Mouse (Mus musculus) liver, embryonic 14.5 days (tissue): Measurements from ENCODE around the gene Rnf113a1. TPM values are rescaled to one million over a fixed set of nuclear protein-coding genes. Genes with fewer than 3 reads are reported as not detected.
"Not testable (repeated sequence)": the region's sequence is repeated elsewhere in the genome, so short reads cannot be mapped to it uniquely, and the experiment has no call there.

ENCODE experiments used
- ATAC-seq: fragments of 200-750 bp; cut with Nextera tagmentation; 2 replicates; pipeline ENCODE4 v1.8.0; 2017; ENCODE audit warnings: moderate number of reproducible peaks, mild to moderate bottlenecking, moderate library complexity; ENCODE audit not compliant: insufficient read depth
- DNase-seq, 3 experiments: peaks; one replicate each; pipeline ENCODE4 v3.0.0-alpha.2; 2012 to 2013; ENCODE audit warnings: low read depth in 3 of 3, low spot score in 3 of 3
- H3K27ac ChIP-seq: fragments of 300-500 bp; sonication (generic); 2 replicates; pipeline ENCODE4 v1.5.1; 2014; ENCODE audit warnings: moderate library complexity, mild to moderate bottlenecking, control low read depth, inconsistent platforms
- H3K27me3 ChIP-seq: fragments of 300-500 bp; sonication (generic); 2 replicates; pipeline ENCODE4 v1.6.1; 2014; ENCODE audit warnings: mild to moderate bottlenecking, low read length, moderate library complexity; ENCODE audit not compliant: control insufficient read depth, insufficient read depth
- H3K36me3 ChIP-seq: fragments of 300-500 bp; sonication (generic); replicated peaks from 2 replicates; pipeline ENCODE4 v1.6.1; 2014; ENCODE audit warnings: low read depth; ENCODE audit not compliant: control insufficient read depth, insufficient read depth
- H3K4me1 ChIP-seq, 2 experiments: fragments of 200-500 bp in 1 of 2; fragments of 300-500 bp in 1 of 2; sonication (generic) in 1 of 2; replicated peaks; 2 replicates each; pipeline ENCODE4 v1.6.1; 2012 to 2014; ENCODE audit warnings: antibody characterized with exemption in 1 of 2, inconsistent platforms in 1 of 2, low read length in 1 of 2; ENCODE audit not compliant: control insufficient read depth in 2 of 2, insufficient read depth in 2 of 2
- H3K4me2 ChIP-seq: fragments of 300-500 bp; sonication (generic); 2 replicates; pipeline ENCODE4 v1.6.1; 2014; ENCODE audit warnings: low read depth, mild to moderate bottlenecking, control low read depth, moderate library complexity
- H3K4me3 ChIP-seq, 2 experiments: fragments of 200-500 bp in 1 of 2; fragments of 300-500 bp in 1 of 2; sonication (generic) in 1 of 2; 2 replicates each; pipeline ENCODE4 v1.5.1; 2012 to 2014; ENCODE audit warnings: low read depth in 2 of 2, low read length in 2 of 2, mild to moderate bottlenecking in 2 of 2, control low read depth in 1 of 2, inconsistent platforms in 1 of 2, moderate library complexity in 1 of 2; ENCODE audit not compliant: insufficient read depth in 1 of 2
- H3K9ac ChIP-seq: fragments of 300-500 bp; sonication (generic); replicated peaks from 2 replicates; pipeline ENCODE4 v1.6.1; 2014; ENCODE audit warnings: mild to moderate bottlenecking, control low read depth, moderate library complexity
- H3K9me3 ChIP-seq: fragments of 300-500 bp; sonication (generic); 2 replicates; pipeline ENCODE4 v1.6.1; 2016; ENCODE audit warnings: low read length, mixed read lengths; ENCODE audit not compliant: control insufficient read depth
- CTCF ChIP-seq: IDR thresholded peaks from 2 replicates; pipeline ENCODE4 v1.5.1; 2016; ENCODE audit warnings: antibody characterized with exemption, low read depth, control low read depth
- EP300 ChIP-seq: IDR thresholded peaks from 2 replicates; pipeline ENCODE4 v1.6.1; 2016; ENCODE audit warnings: antibody characterized with exemption, low read depth
- WGBS: fragments of 180-500 bp; shearing (Covaris S2); extraction: QIAGEN DNeasy Blood & Tissue Kit; methylation state at CpG from one replicate; pipeline ENCODE4 v1.1.7; 2014; ENCODE audit not compliant: insufficient replicate concordance; 5-methylcytosine and 5-hydroxymethylcytosine counted together
- polyA plus RNA-seq, 2 experiments: library from polyadenylated mRNA; depleted of rRNA in 1 of 2; stranded (reverse) in 1 of 2; unstranded in 1 of 2; fragments of >200 nt; fragmentation: Nextera tagmentation in 1 of 2; extraction: Ambion mirVana in 1 of 2; gene quantifications; 2 replicates each; pipeline versions ENCODE4 v1.2.1 to v1.2.3; 2012 to 2014

Gene Rnf113a1
- polyA plus RNA-seq, 2 experiments, result 1.7 to 2.3 TPM

DNA sequence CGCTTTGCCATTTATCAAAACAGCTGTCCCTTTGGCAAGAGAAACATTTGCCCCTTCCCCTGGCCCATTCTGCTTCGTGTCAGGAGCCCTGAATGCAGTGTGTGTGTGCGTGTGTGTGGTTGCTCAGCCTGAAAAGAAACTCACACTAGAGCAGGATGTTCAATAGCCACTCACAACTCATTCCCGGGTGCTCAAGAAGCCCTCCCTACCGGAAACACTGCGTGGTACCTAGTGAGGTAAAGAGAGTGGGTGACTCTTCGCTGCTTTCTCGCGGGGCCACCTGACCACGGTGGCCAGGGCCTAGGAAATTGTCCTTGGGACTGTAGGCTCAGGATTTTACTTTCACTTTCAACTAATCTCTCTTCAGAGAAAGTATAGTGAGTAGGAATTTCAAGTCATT lies 29.9 kb upstream of the Rnf113a1 start:
- Histone ChIP-seq H3K9me3 (no peaks in the 10 kb centered on the region), H3K36me3 (no peaks in the 10 kb centered on the region), H3K9ac (no peak overlapping the region), H3K4me3 (no peak overlapping the region), H3K27ac (no peak overlapping the region), H3K27me3 (no peaks in the 10 kb centered on the region), H3K4me1 (no peaks in the 10 kb centered on the region), H3K4me2 (no peak overlapping the region)
- 68% methylated on average over 10 of the region's 10 CpGs for WGBS
- ATAC-seq (no peak), DNase-seq (no peak)
- TF ChIP-seq EP300 (no peak), CTCF (no peak)

DNA sequence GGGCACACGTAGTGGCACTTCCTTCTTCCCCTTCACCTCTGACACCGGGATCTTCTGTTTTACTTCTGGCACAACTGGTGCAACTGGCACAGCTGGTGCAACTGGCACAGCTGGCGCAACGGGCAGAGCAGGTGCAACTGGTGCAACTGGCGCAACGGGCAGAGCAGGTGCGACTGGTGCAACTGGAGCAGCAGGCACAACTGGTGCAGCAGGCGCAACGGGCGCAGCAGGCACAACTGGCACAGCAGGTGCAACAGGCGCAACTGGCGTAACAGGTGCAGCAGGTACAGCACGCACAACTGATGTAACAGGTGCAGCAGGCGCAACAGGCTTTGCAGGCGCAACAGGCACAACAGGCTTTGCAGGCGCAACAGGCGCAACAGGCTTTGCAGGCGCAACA lies 27.9 kb upstream of the Rnf113a1 start:
- TF ChIP-seq EP300 (no peak), CTCF (no peak)
- no peak overlapping the region for H3K9ac ChIP-seq
- no peaks in the 10 kb centered on the region for H3K36me3 ChIP-seq
- 77% methylated on average over 18 of the region's 18 CpGs for WGBS
- DNase-seq, result no peak
- no peaks in the 10 kb centered on the region for H3K4me1 ChIP-seq
- no peak overlapping the region for H3K4me2 ChIP-seq
- H3K9me3 ChIP-seq, result no peaks in the 10 kb centered on the region
- no peak for ATAC-seq
- no peak overlapping the region for H3K27ac ChIP-seq
- H3K4me3 ChIP-seq, result no peak overlapping the region
- no peaks in the 10 kb centered on the region for H3K27me3 ChIP-seq

DNA sequence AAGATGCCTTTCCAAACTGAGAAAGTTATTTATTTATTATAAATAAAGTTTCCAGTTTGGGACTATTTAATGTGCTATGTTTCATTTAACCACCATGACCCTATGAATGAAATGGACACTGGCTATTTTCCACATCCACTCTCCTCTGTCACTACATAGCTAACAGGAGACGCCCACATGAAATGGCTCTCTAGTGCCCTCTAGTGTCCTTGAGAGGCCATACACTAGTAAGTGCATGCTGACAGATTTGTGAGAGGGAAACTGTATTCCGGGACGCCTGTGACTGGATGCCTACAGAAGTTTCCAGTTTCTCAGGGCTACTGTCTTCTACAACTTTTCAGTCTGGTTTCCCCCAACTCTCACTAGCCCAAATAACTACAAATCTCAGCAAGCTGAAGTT lies 24.0 kb upstream of the Rnf113a1 start:
- no peak overlapping the region for H3K4me3 ChIP-seq
- TF ChIP-seq EP300 (no peak), CTCF (peak; percentile 77)
- no peak overlapping the region for H3K9ac ChIP-seq
- H3K27me3 ChIP-seq, result no peaks in the 10 kb centered on the region
- H3K36me3 ChIP-seq, result no peaks in the 10 kb centered on the region
- H3K4me2 ChIP-seq, result no peak overlapping the region
- DNase-seq (peak; percentile 15 to 33 (median 25)), ATAC-seq (no peak)
- H3K9me3 ChIP-seq, result no peaks in the 10 kb centered on the region
- no peak overlapping the region for H3K27ac ChIP-seq
- no peaks in the 10 kb centered on the region for H3K4me1 ChIP-seq
- 17% methylated on average over 3 of the region's 3 CpGs for whole genome bisulfite sequencing

DNA sequence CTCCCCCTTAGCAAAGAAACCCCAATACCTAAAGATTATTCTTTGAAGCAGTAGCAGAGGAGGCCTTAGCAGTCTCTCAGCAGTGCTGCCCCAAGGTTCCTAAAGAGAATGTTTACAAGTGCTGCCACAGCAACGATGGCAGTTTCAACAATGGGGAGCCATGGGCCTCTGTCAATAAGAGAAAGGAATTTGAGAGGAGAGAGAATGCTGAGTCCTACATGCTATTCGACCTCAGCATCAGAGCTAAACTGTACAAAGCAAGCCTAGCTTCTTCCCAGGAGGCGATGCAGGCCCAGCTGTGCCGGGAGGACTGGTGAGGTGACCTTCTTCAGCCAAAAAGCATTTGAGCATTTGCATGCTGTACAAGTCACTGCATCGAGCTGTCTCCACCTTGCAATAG lies 22.3 kb upstream of the Rnf113a1 start, which contains the start of gene Akap14:
Gene Akap14 (minus strand): TSS at position 101 of the 400 bp plus-strand sequence.
- Histone ChIP-seq H3K4me2 (no peak within 1 kb of the TSS), H3K4me1 (no peaks in the 10 kb centered on the region), H3K9ac (no peak within 1 kb of the TSS), H3K4me3 (no peak within 1 kb of the TSS), H3K27ac (no peak within 1 kb of the TSS), H3K9me3 (no peaks in the 10 kb centered on the region), H3K27me3 (no peaks in the 10 kb centered on the region), H3K36me3 (no peaks in the 10 kb centered on the region)
- no peak for ATAC-seq
- no peak for DNase-seq
- TF ChIP-seq CTCF (no peak), EP300 (no peak)
- 43% methylated on average over 5 of the region's 5 CpGs for WGBS

DNA sequence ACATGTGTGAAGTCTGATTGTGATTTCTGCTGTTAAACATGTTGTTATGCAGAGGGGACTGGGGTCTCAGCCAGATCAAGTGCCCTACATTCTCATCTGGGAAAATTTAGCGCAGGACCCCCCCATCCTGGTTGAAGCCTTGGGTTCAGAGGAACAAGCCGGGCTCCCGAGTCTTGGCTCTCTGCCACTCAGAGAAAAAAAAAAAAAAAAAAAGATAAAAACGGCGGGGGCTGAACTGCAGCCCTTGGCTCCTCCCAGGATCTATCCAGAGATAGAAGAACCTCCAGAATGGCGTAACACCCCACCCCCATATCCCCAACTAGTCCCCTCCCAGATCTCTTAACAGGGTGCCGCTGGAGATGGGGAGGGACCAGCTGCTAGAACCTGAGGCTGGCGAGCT lies 6.6 kb upstream of the Rnf113a1 start:
- not testable (repeated sequence) for H3K27me3 ChIP-seq, H3K27ac ChIP-seq, ATAC-seq, H3K4me3 ChIP-seq, H3K4me2 ChIP-seq, DNase-seq, H3K36me3 ChIP-seq, H3K4me1 ChIP-seq, H3K9me3 ChIP-seq, H3K9ac ChIP-seq
- 39% methylated on average over 8 of the region's 8 CpGs for WGBS

DNA sequence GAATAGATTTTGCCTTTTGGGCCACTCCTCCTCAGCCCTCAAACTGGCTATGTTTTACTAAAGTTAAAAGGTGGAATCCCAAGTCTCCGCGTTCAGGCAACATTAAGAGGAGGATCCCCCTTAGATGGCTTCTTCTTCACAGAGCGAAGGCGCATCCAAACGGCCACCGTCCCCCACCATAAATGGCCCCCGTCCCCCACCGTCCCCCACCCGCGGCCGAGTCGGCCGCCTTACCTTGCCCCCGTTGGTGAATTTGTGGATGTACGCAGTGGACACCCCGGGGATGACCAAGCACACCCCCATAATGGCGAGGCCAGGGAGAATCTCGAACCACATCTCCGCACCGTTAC lies 315 bp upstream of the Rnf113a1 start:
- Histone ChIP-seq H3K36me3 (no peaks in the 10 kb centered on the region), H3K9ac (peak overlapping the region; percentile 53), H3K4me1 (peaks cover 0 to 5% of the 10 kb centered on the region in 2 experiments; a peak in 1 of 4 replicates), H3K27me3 (no peaks in the 10 kb centered on the region), H3K4me3 (peak overlapping the region; percentile 72 to 87), H3K9me3 (no peaks in the 10 kb centered on the region), H3K27ac (no peak overlapping the region), H3K4me2 (peak overlapping the region; percentile 75)
- no peak for TF ChIP-seq CTCF
- no peak for TF ChIP-seq EP300
- 17% methylated on average over 20 of the region's 20 CpGs for WGBS
- ATAC-seq (peak; percentile 44; the same call in 1 of the 2 replicates), DNase-seq (no peak)
